Mouse (Mus musculus) embryonic fibroblast, embryonic 13.5 days (primary cell): ENCODE results near the gene Pecam1.

Experiments used
- CTCF ChIP-seq: IDR thresholded peaks from 2 replicates; pipeline ENCODE4 v1.5.1; 2011; ENCODE audit warnings: mild to moderate bottlenecking, control low read depth, low read length, moderate library complexity, borderline replicate concordance; ENCODE audit not compliant: insufficient read depth
- POLR2A ChIP-seq: IDR thresholded peaks from 2 replicates; pipeline ENCODE4 v1.6.1; 2011; ENCODE audit warnings: low read depth, mild to moderate bottlenecking, control low read depth, low read length, moderate library complexity

DNA sequence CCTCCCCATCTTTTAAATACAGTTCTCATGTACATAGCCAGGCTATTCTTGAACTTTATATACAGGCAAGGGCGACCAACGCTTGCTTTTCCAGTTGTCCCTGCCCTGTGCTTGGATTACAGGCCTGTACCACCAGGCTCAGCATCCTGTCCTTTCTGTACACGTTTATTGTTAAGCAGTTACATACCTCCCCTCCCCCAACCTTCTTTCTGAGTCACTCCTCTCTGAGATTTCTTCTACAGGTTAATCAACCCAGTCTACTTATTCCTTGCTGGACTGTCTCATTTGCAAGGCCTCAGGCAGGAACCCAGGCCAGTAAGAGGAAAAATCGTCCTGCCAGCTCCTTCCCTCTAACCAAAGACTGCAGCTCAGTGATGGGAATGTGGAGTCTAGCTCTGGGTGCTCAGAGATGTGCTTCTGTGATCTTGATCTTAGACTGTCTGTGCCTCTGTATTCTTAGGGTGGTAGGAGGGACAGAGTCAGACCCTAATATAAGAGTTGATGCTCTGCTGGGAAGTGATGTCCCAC lies 79.4 kb downstream of the Pecam1 start:
- TF ChIP-seq POLR2A: no peak
- TF ChIP-seq CTCF: no peak
